Mouse (Mus musculus): ENCODE data around the gene Olfr1012. TPM values are rescaled to one million over a fixed set of nuclear protein-coding genes. Genes with fewer than 3 reads are reported as not detected.

Olfr1012 gene
- not detected in 2 replicates for polyA plus RNA-seq (2014; fragmentation: Nextera tagmentation; extraction: Ambion mirVana)

- DNase-seq (ENCODE audit: low spot score, missing footprints) (no peak), ATAC-seq (ENCODE audit: low FRiP score) (no peak)
- no peaks in the 10 kb centered on the region for H3K27me3 ChIP-seq (ENCODE audit: control insufficient read depth, insufficient read depth, low read length)
- H3K36me3 ChIP-seq (ENCODE audit: control insufficient read depth, insufficient read depth, low read length) = no peaks in the 10 kb centered on the region
- no peak within 1 kb of the TSS for H3K4me3 ChIP-seq (ENCODE audit: low read depth, low read length)
- 81% methylated on average over 1 of the region's 1 CpGs for WGBS
- H3K4me2 ChIP-seq = no peak within 1 kb of the TSS
- H3K9ac ChIP-seq (ENCODE audit: low read length) = no peak within 1 kb of the TSS
- H3K27ac ChIP-seq (ENCODE audit: low read depth, low read length) = no peak within 1 kb of the TSS
- H3K4me1 ChIP-seq (ENCODE audit: control insufficient read depth, insufficient read depth, low read length) = no peaks in the 10 kb centered on the region
- no peaks in the 10 kb centered on the region for H3K9me3 ChIP-seq (ENCODE audit: control insufficient read depth, low read length)
These were observed at the start of gene Olfr1012 for GRCm38 (mm10) chr2:85762666-85763065. TSS of gene Olfr1012 (minus strand) at chr2:85762766.

- H3K27me3 ChIP-seq (ENCODE audit: control insufficient read depth, insufficient read depth, low read length) = no peaks in the 10 kb centered on the region
- H3K27ac ChIP-seq (ENCODE audit: low read depth, low read length) = no peak overlapping the region
- ATAC-seq (ENCODE audit: low FRiP score) (no peak), DNase-seq (ENCODE audit: low spot score, missing footprints) (no peak)
- no peaks in the 10 kb centered on the region for H3K9me3 ChIP-seq (ENCODE audit: control insufficient read depth, low read length)
- H3K4me3 ChIP-seq (ENCODE audit: low read depth, low read length) = no peak overlapping the region
- 84% methylated on average over 4 of the region's 4 CpGs for WGBS
- no peak overlapping the region for H3K4me2 ChIP-seq
- H3K36me3 ChIP-seq (ENCODE audit: control insufficient read depth, insufficient read depth, low read length) = no peaks in the 10 kb centered on the region
- H3K9ac ChIP-seq (ENCODE audit: low read length) = no peak overlapping the region
- H3K4me1 ChIP-seq (ENCODE audit: control insufficient read depth, insufficient read depth, low read length) = no peaks in the 10 kb centered on the region
These were observed 41.9 kb upstream of the Olfr1012 start for GRCm38 (mm10) chr2:85804501-85804900.

GRCm38 (mm10) chr2:85802444-85802843, 39.9 kb upstream of the Olfr1012 start, which contains the start of gene Olfr1016:
TSS of gene Olfr1016 (minus strand) at chr2:85802544.
- Histone ChIP-seq H3K27ac (ENCODE audit: low read depth, low read length) (no peak within 1 kb of the TSS), H3K9me3 (ENCODE audit: control insufficient read depth, low read length) (no peaks in the 10 kb centered on the region), H3K9ac (ENCODE audit: low read length) (no peak within 1 kb of the TSS), H3K36me3 (ENCODE audit: control insufficient read depth, insufficient read depth, low read length) (no peaks in the 10 kb centered on the region), H3K4me2 (no peak within 1 kb of the TSS), H3K4me3 (ENCODE audit: low read depth, low read length) (no peak within 1 kb of the TSS), H3K27me3 (ENCODE audit: control insufficient read depth, insufficient read depth, low read length) (no peaks in the 10 kb centered on the region), H3K4me1 (ENCODE audit: control insufficient read depth, insufficient read depth, low read length) (no peaks in the 10 kb centered on the region)
- DNase-seq (ENCODE audit: low spot score, missing footprints) = no peak
- WGBS = 81% methylated on average over 2 of the region's 2 CpGs
- ATAC-seq (ENCODE audit: low FRiP score) = no peak

- DNase-seq (ENCODE audit: low spot score, missing footprints) (no peak), ATAC-seq (ENCODE audit: low FRiP score) (no peak; the same call in 1 of the 2 replicates)
These were observed 29.8 kb upstream of the Olfr1012 start for GRCm38 (mm10) chr2:85792331-85792730.

GRCm38 (mm10) chr2:85781717-85782116, 19.2 kb upstream of the Olfr1012 start, which contains the start of gene Olfr1015:
TSS of gene Olfr1015 (plus strand) at chr2:85782017.
- H3K4me1 ChIP-seq (ENCODE audit: control insufficient read depth, insufficient read depth, low read length) = no peaks in the 10 kb centered on the region
- H3K27ac ChIP-seq (ENCODE audit: low read depth, low read length) = no peak within 1 kb of the TSS
- no peaks in the 10 kb centered on the region for H3K27me3 ChIP-seq (ENCODE audit: control insufficient read depth, insufficient read depth, low read length)
- H3K4me2 ChIP-seq = no peak within 1 kb of the TSS
- H3K9ac ChIP-seq (ENCODE audit: low read length) = no peak within 1 kb of the TSS
- ATAC-seq (ENCODE audit: low FRiP score) = no peak
- no peak for DNase-seq (ENCODE audit: low spot score, missing footprints)
- no peaks in the 10 kb centered on the region for H3K36me3 ChIP-seq (ENCODE audit: control insufficient read depth, insufficient read depth, low read length)
- H3K4me3 ChIP-seq (ENCODE audit: low read depth, low read length) = no peak within 1 kb of the TSS
- no peaks in the 10 kb centered on the region for H3K9me3 ChIP-seq (ENCODE audit: control insufficient read depth, low read length)

More at GRCm38 (mm10) chr2:85792331-85792730, 29.8 kb upstream of the Olfr1012 start:
- no peak overlapping the region for H3K9ac ChIP-seq (ENCODE audit: low read length)
- H3K9me3 ChIP-seq (ENCODE audit: control insufficient read depth, low read length) = no peaks in the 10 kb centered on the region
- no peaks in the 10 kb centered on the region for H3K36me3 ChIP-seq (ENCODE audit: control insufficient read depth, insufficient read depth, low read length)
- 20% methylated on average over 2 of the region's 2 CpGs for WGBS
- no peaks in the 10 kb centered on the region for H3K4me1 ChIP-seq (ENCODE audit: control insufficient read depth, insufficient read depth, low read length)
- H3K4me3 ChIP-seq (ENCODE audit: low read depth, low read length) = no peak overlapping the region
- no peak overlapping the region for H3K27ac ChIP-seq (ENCODE audit: low read depth, low read length)
- H3K4me2 ChIP-seq = no peak overlapping the region
- no peaks in the 10 kb centered on the region for H3K27me3 ChIP-seq (ENCODE audit: control insufficient read depth, insufficient read depth, low read length)

GRCm38 (mm10) chr2:85772413-85772812, 9.8 kb upstream of the Olfr1012 start, which contains the start of gene Olfr1014:
TSS of gene Olfr1014 (plus strand) at chr2:85772713.
- no peaks in the 10 kb centered on the region for H3K9me3 ChIP-seq (ENCODE audit: control insufficient read depth, low read length)
- no peak within 1 kb of the TSS for H3K4me2 ChIP-seq
- no peak within 1 kb of the TSS for H3K9ac ChIP-seq (ENCODE audit: low read length)
- H3K4me3 ChIP-seq (ENCODE audit: low read depth, low read length) = no peak within 1 kb of the TSS
- no peaks in the 10 kb centered on the region for H3K27me3 ChIP-seq (ENCODE audit: control insufficient read depth, insufficient read depth, low read length)
- H3K36me3 ChIP-seq (ENCODE audit: control insufficient read depth, insufficient read depth, low read length) = no peaks in the 10 kb centered on the region
- no peak within 1 kb of the TSS for H3K27ac ChIP-seq (ENCODE audit: low read depth, low read length)
- no peak for ATAC-seq (ENCODE audit: low FRiP score)
- H3K4me1 ChIP-seq (ENCODE audit: control insufficient read depth, insufficient read depth, low read length) = no peaks in the 10 kb centered on the region
- no peak for DNase-seq (ENCODE audit: low spot score, missing footprints)

- Histone ChIP-seq H3K9me3 (ENCODE audit: control insufficient read depth, low read length) (no peaks in the 10 kb centered on the region), H3K4me2 (no peak within 1 kb of the TSS), H3K9ac (ENCODE audit: low read length) (no peak within 1 kb of the TSS), H3K27me3 (ENCODE audit: control insufficient read depth, insufficient read depth, low read length) (no peaks in the 10 kb centered on the region), H3K4me3 (ENCODE audit: low read depth, low read length) (no peak within 1 kb of the TSS), H3K27ac (ENCODE audit: low read depth, low read length) (no peak within 1 kb of the TSS), H3K4me1 (ENCODE audit: control insufficient read depth, insufficient read depth, low read length) (no peaks in the 10 kb centered on the region), H3K36me3 (ENCODE audit: control insufficient read depth, insufficient read depth, low read length) (no peaks in the 10 kb centered on the region)
- DNase-seq (ENCODE audit: low spot score, missing footprints) (no peak), ATAC-seq (ENCODE audit: low FRiP score) (no peak)
These were observed 4.2 kb upstream of the Olfr1012 start, which contains the start of gene Olfr1013 for GRCm38 (mm10) chr2:85766798-85767197. TSS of gene Olfr1013 (plus strand) at chr2:85767098.

- H3K4me3 ChIP-seq (ENCODE audit: low read depth, low read length) = no peak overlapping the region
- no peak overlapping the region for H3K4me2 ChIP-seq
- H3K9me3 ChIP-seq (ENCODE audit: control insufficient read depth, low read length) = no peaks in the 10 kb centered on the region
- no peaks in the 10 kb centered on the region for H3K27me3 ChIP-seq (ENCODE audit: control insufficient read depth, insufficient read depth, low read length)
- DNase-seq (ENCODE audit: low spot score, missing footprints) = no peak
- no peak overlapping the region for H3K27ac ChIP-seq (ENCODE audit: low read depth, low read length)
- no peaks in the 10 kb centered on the region for H3K4me1 ChIP-seq (ENCODE audit: control insufficient read depth, insufficient read depth, low read length)
- WGBS = 81% methylated on average over 4 of the region's 4 CpGs
- H3K9ac ChIP-seq (ENCODE audit: low read length) = no peak overlapping the region
- no peak for ATAC-seq (ENCODE audit: low FRiP score)
- H3K36me3 ChIP-seq (ENCODE audit: control insufficient read depth, insufficient read depth, low read length) = no peaks in the 10 kb centered on the region
These were observed 8.7 kb downstream of the Olfr1012 start for GRCm38 (mm10) chr2:85753822-85754221.

- Histone ChIP-seq H3K27me3 (ENCODE audit: control insufficient read depth, insufficient read depth, low read length) (no peaks in the 10 kb centered on the region), H3K9me3 (ENCODE audit: control insufficient read depth, low read length) (no peaks in the 10 kb centered on the region), H3K27ac (ENCODE audit: low read depth, low read length) (no peak overlapping the region), H3K4me2 (no peak overlapping the region), H3K36me3 (ENCODE audit: control insufficient read depth, insufficient read depth, low read length) (no peaks in the 10 kb centered on the region), H3K4me1 (ENCODE audit: control insufficient read depth, insufficient read depth, low read length) (no peaks in the 10 kb centered on the region), H3K9ac (ENCODE audit: low read length) (no peak overlapping the region), H3K4me3 (ENCODE audit: low read depth, low read length) (no peak overlapping the region)
- 16% methylated on average over 3 of the region's 3 CpGs for WGBS
- 0 out of 2 replicates have a peak, but pooled peaks have one; percentile 61 for ATAC-seq (ENCODE audit: low FRiP score)
- DNase-seq (ENCODE audit: low spot score, missing footprints) = peak; percentile 85
These were observed 36.8 kb downstream of the Olfr1012 start for GRCm38 (mm10) chr2:85725793-85726192.
